Mouse (Mus musculus): ENCODE measurements around the gene Samd15.

- TF ChIP-seq CTCF (IDR thresholded peaks at IDR 0.05; ENCODE audit: extremely low read depth, insufficient read length, insufficient replicate concordance, low read depth, low read length) (no peak), POLR2A (IDR thresholded peaks at IDR 0.05; ENCODE audit: low read depth, low read length) (no peak)
Observed at GRCm38 (mm10) chr12:87175194-87175946, 24.2 kb upstream of the Samd15 start.
